Mouse (Mus musculus): Measurements from ENCODE around the gene Wdr45b.

DNA sequence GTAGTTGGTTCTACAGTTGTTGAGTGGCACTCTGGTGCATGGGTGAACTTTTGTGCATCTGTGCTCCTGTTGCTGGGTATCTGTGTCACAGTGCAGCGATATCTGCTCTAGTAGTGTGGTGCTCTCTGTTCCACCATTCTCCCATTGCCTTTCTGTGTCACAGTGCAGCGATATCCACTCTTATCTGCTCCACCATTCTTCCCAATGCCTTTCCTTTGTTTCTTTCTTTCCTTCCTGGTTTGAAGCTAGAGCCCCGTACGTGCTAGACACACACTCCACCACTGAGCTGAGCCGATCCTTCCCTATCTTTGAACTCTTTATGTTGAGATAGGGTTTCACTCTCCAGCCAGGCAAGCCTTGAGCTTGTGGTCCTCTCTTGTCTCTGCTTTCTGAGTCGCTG lies 71.3 kb downstream of the Wdr45b start:
- no peak for TF ChIP-seq HCFC1 (IDR thresholded peaks at IDR 0.05; ENCODE audit: borderline replicate concordance, insufficient read depth, low read length)
- no peak for TF ChIP-seq ZNF384 (IDR thresholded peaks at IDR 0.05; ENCODE audit: low read depth, low read length)
- no peak for TF ChIP-seq CHD2 (IDR thresholded peaks at IDR 0.05; ENCODE audit: low read depth, low read length)
